Mouse (Mus musculus) liver, postnatal 0 days (tissue): ENCODE results near the gene Cux1.

Experiments used
- CTCF ChIP-seq: sonication (generic); IDR thresholded peaks from 2 replicates; pipeline ENCODE4 v1.5.1; 2016; ENCODE audit warnings: antibody characterized with exemption, low read depth
- EP300 ChIP-seq: IDR thresholded peaks from 2 replicates; pipeline ENCODE4 v1.6.1; 2016; ENCODE audit warnings: antibody characterized with exemption, low read depth, mild to moderate bottlenecking

DNA sequence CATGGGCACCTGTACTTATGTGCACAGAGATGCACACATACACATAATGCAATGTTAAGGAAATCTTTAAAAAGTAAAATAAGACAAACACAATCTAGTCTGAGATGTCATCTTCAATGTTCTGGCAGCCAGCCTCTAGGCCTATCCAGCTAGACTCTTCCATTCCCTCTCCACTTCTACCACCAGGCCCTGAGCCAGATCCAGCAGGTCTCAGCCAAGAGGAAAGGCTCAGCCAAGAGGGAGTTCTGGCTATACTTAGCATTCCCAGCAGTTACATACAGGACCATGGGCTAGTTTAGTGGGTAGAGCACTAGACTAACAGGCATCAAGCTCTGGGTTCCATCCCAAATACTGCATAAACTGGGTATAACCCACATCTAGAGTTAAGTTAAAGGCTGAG, 26.3 kb downstream of the Cux1 start:
- no peak for TF ChIP-seq CTCF
- no peak for TF ChIP-seq EP300
